In the genomic region with DNA sequence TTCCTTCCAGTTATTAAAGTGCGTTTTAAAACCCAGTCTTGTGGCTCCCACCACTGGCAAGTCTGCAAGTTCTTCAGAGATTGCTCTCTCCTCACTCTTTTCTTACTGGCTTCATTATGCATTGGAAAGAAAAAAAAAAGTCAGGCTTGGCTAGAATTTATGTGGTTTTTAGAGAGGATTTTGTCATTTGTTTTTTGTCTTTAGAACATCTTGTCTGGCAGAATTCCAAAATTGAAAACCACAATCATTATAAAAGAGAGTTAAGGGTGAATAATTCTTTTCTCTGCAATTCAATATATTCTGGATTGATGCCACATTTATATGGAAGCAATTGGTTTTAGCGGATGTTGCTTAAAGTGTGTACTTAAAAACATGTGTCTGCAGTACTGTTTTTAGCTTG, we compare ENCODE assay signal across 46 mouse cellular contexts. TPM values are rescaled to one million over a fixed set of nuclear protein-coding genes. Genes with fewer than 3 reads are reported as not detected.
DNase-seq lines count a peak whose midpoint lies in the region; ATAC-seq and TF ChIP-seq lines count a peak whose summit lies in the region.
"Had no signal": no experiment of that assay in that cellular context is flagged by ENCODE, and none has a peak within 500 bp of the region (broad histone marks: within the 10 kb centered on the region; RNA-seq: fewer than 3 reads in every experiment).

No protein-coding gene starts in this region.

- H3K9ac ChIP-seq in forebrain, postnatal 0 days: no peak overlapping the region
- H3K9ac ChIP-seq in forebrain, embryonic 12.5 days: no peak overlapping the region
- H3K9ac ChIP-seq: forebrain, embryonic 15.5 days; intestine, embryonic 15.5 days; liver, embryonic 15.5 days; neural tube, embryonic 12.5 days had no signal

- 40% methylated on average over 2 of the region's 2 CpGs for WGBS in forebrain, postnatal 0 days
- 90% methylated on average over 2 of the region's 2 CpGs for WGBS in forebrain, embryonic 12.5 days

- peak; percentile 15 for DNase-seq in forebrain, postnatal 0 days
- DNase-seq in 3T3-L1 (ENCODE audit: low read depth, low spot score) (peak; percentile 87), NIH3T3 (ENCODE audit: low read depth) (peak; percentile 90)
- DNase-seq in adrenal gland, postnatal 36 days: no peak
- DNase-seq in layer of hippocampus, adult 9-10 months (ENCODE audit: low spot score): no peak
- DNase-seq: cerebellum, adult 11-12 months; cerebellum, postnatal 25 days; gastrocnemius, postnatal 10 days; heart, postnatal 14 days; kidney, adult 2 months; kidney, postnatal 4 days; layer of hippocampus, postnatal 36 days; lung, postnatal 36 days; right cerebral cortex, adult 18-20 months; spleen, adult 18-20 months; thymus, adult 18-20 months; thymus, postnatal 25 days had no signal

- no peaks in the 10 kb centered on the region for H3K4me1 ChIP-seq in forebrain, postnatal 0 days (ENCODE audit: insufficient read depth)
- H3K4me1 ChIP-seq in forebrain, embryonic 12.5 days: no peaks in the 10 kb centered on the region
- H3K4me1 ChIP-seq in embryonic fibroblast, embryonic 13.5 days (ENCODE audit: control insufficient read depth, insufficient read depth, low read length): peaks cover 4% of the 10 kb centered on the region
- H3K4me1 ChIP-seq: forebrain, embryonic 15.5 days; hindbrain, embryonic 10.5 days; intestine, embryonic 15.5 days; liver, embryonic 15.5 days; neural tube, embryonic 12.5 days had no signal

- no peak overlapping the region for H3K27ac ChIP-seq in forebrain, postnatal 0 days (ENCODE audit: low read depth, low read length)
- no peak overlapping the region for H3K27ac ChIP-seq in forebrain, embryonic 12.5 days
- H3K27ac ChIP-seq in embryonic fibroblast, embryonic 13.5 days (ENCODE audit: insufficient read depth, low read length): peak overlapping the region; percentile 68
- H3K27ac ChIP-seq: forebrain, embryonic 15.5 days; hindbrain, embryonic 10.5 days; intestine, embryonic 15.5 days; liver, embryonic 15.5 days; neural tube, embryonic 12.5 days had no signal

- H3K9me3 ChIP-seq in forebrain, postnatal 0 days (ENCODE audit: low read length): no peaks in the 10 kb centered on the region
- H3K9me3 ChIP-seq in forebrain, embryonic 12.5 days: no peaks in the 10 kb centered on the region
- H3K9me3 ChIP-seq: forebrain, embryonic 15.5 days; hindbrain, embryonic 10.5 days; intestine, embryonic 15.5 days; liver, embryonic 15.5 days; neural tube, embryonic 12.5 days had no signal

- no peak for TF ChIP-seq CTCF in forebrain, postnatal 0 days (IDR thresholded peaks at IDR 0.05; ENCODE audit: low read depth)
- TF ChIP-seq CTCF in embryonic fibroblast, embryonic 13.5 days (IDR thresholded peaks at IDR 0.05; ENCODE audit: borderline replicate concordance, insufficient read depth, low read length): no peak

- H3K36me3 ChIP-seq in forebrain, postnatal 0 days (ENCODE audit: insufficient read depth): no peaks in the 10 kb centered on the region
- no peaks in the 10 kb centered on the region for H3K36me3 ChIP-seq in forebrain, embryonic 12.5 days (replicated peaks)
- H3K36me3 ChIP-seq: forebrain, embryonic 15.5 days; hindbrain, embryonic 10.5 days; intestine, embryonic 15.5 days; liver, embryonic 15.5 days; neural tube, embryonic 12.5 days had no signal

- TF ChIP-seq POLR2A in embryonic fibroblast, embryonic 13.5 days (IDR thresholded peaks at IDR 0.05; ENCODE audit: low read depth, low read length): no peak

- no peak for ATAC-seq in forebrain, postnatal 0 days
- no peak for ATAC-seq in forebrain, embryonic 12.5 days (ENCODE audit: low FRiP score)
- no peak for ATAC-seq in monocyte, adult 5-6 weeks (replicated peaks; ENCODE audit: insufficient number of reproducible peaks, low FRiP score, low TSS enrichment, poor library complexity, severe bottlenecking)
- ATAC-seq: forebrain, embryonic 15.5 days; hindbrain, embryonic 16.5 days; intestine, embryonic 15.5 days; midbrain, embryonic 16.5 days had no signal

- no peak overlapping the region for H3K4me3 ChIP-seq in forebrain, postnatal 0 days (ENCODE audit: low read depth, low read length)
- H3K4me3 ChIP-seq in forebrain, embryonic 12.5 days (replicated peaks): no peak overlapping the region
- H3K4me3 ChIP-seq in embryonic fibroblast, embryonic 13.5 days (ENCODE audit: insufficient read depth, low read length): no peak overlapping the region
- H3K4me3 ChIP-seq: erythroblast, embryonic 14.5 days; forebrain, embryonic 15.5 days; hindbrain, embryonic 10.5 days; intestine, embryonic 15.5 days; liver, embryonic 15.5 days; myocyte; neural tube, embryonic 12.5 days had no signal

- H3K27me3 ChIP-seq in forebrain, postnatal 0 days (ENCODE audit: insufficient read depth, low read length): no peaks in the 10 kb centered on the region
- H3K27me3 ChIP-seq in forebrain, embryonic 12.5 days: no peaks in the 10 kb centered on the region
- H3K27me3 ChIP-seq: CH12.LX; forebrain, embryonic 15.5 days; intestine, embryonic 15.5 days; liver, embryonic 15.5 days; neural tube, embryonic 12.5 days had no signal

- no peak overlapping the region for H3K4me2 ChIP-seq in forebrain, postnatal 0 days (ENCODE audit: low read depth)
- H3K4me2 ChIP-seq in forebrain, embryonic 12.5 days: no peak overlapping the region
- H3K4me2 ChIP-seq: forebrain, embryonic 15.5 days; intestine, embryonic 15.5 days; liver, embryonic 15.5 days; midbrain, embryonic 11.5 days; neural tube, embryonic 12.5 days had no signal

RNA-seq across cellular contexts. Expression of a gene that starts 35.5 kb away (rescaled TPM):
- total RNA-seq in forebrain, postnatal 0 days (2014; rRNA removed): not detected in 2 replicates
- not detected in 2 replicates for polyA plus RNA-seq in forebrain, postnatal 0 days (2015; fragmentation: Nextera tagmentation; extraction: Ambion mirVana)
- not detected in 2 replicates for polyA plus RNA-seq in forebrain, embryonic 12.5 days (2016; fragmentation: Nextera tagmentation; extraction: Ambion mirVana)
- not detected in 2 replicates for polyA plus RNA-seq in embryonic fibroblast, embryonic 13.5 days (2011; ENCODE audit: insufficient read length, low read depth, missing spikeins)
- total RNA-seq in monocyte, adult 5-6 weeks (2017): not detected in 3 replicates
- total RNA-seq in adrenal gland, postnatal 36 days (2021): not detected
- total RNA-seq: adrenal gland, adult 18-20 months; adrenal gland, postnatal 4 days; ES-E14; gastrocnemius, postnatal 10 days; heart, postnatal 14 days; layer of hippocampus, adult 8-10 months; layer of hippocampus, postnatal 36 days; left cerebral cortex, postnatal 10 days; liver, adult 2 months; megakaryocyte, adult 5-6 weeks had no signal
- polyA plus RNA-seq: C2C12; embryonic facial prominence, embryonic 11.5 days; erythroblast, embryonic 14.5 days; forebrain, embryonic 15.5 days; gonadal fat pad, adult 2 months; heart, embryonic 14.5 days; hindbrain, embryonic 10.5 days; hindbrain, embryonic 16.5 days; intestine, embryonic 15.5 days; kidney, adult 2 months; kidney, embryonic 16.5 days; limb, embryonic 11.5 days; liver, adult 2 months; liver, embryonic 15.5 days; lung, embryonic 16.5 days; midbrain, embryonic 11.5 days; midbrain, embryonic 16.5 days; myocyte; neural tube, embryonic 12.5 days; stomach, embryonic 16.5 days had no signal

Comparison
In these comparisons a context has a peak if more than half of its experiments do, and no peak if none do; other contexts are left out.
1. DNase-seq: peak in forebrain, postnatal 0 days (single experiment), 3T3-L1 (single experiment) and NIH3T3 (single experiment); none in adrenal gland, postnatal 36 days (0 of 2) and layer of hippocampus, adult 9-10 months (single experiment).